Mouse (Mus musculus) testis, postnatal 10 days (tissue): Measurements from ENCODE around the gene Olfr622.

Experiments used
- DNase-seq: peaks from one replicate; pipeline ENCODE4 v3.0.0; 2021; ENCODE audit warnings: low spot score

Olfr622 gene

DNA sequence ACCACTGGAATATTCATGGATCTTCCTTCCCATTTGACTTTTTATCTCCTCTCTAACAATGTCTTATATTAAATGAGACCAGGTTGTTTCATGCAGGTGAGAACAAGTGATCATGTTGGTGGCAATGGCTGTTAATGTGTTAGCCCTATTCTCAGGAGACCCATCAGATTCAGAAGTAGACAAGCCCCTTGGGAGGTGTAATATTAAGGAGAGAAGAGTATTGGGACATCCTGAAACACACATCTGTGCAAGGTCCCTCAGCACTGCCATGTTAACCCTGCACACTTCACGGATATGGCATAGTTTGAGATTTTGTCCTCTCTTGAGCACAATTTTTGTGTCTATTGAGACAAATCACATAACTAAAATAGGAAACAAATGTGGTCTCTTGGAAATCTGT, at the start of gene Olfr622:
Gene Olfr622, minus strand, starts transcription at position 101 of the 400 bp plus-strand sequence.
- no peak for DNase-seq

GRCm38 (mm10) chr7:103682420-103682819, 39.9 kb upstream of the Olfr622 start, which contains the start of gene Olfr625-ps1:
Gene Olfr625-ps1 (plus strand): TSS chr7:103682720.
- DNase-seq: no peak

DNA sequence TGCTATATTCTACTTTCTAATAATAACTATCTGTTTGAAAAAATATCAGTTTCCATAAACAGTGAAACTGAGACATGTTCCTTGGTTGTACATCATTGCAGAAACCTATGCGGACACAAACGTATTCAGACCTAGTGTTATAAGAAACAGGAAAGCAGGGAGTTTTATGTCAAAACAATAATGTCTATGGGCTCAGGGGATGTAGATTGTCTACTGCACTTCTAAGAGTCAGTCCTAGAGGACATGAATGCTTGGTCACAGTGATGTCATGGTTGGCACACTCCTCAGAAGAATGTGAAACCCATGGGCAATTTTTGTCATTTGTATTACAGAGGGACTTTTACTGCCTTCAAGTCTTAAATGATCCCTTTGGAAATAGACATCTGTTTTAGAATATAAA, 28.6 kb upstream of the Olfr622 start, which contains the start of gene Olfr624:
Gene Olfr624, minus strand, starts transcription at position 101 of the 400 bp plus-strand sequence.
- DNase-seq: no peak

- no peak for DNase-seq
Observed at GRCm38 (mm10) chr7:103663598-103663997, 21.1 kb upstream of the Olfr622 start, which contains the start of gene Olfr623. Gene Olfr623 (minus strand): TSS chr7:103663698.

DNA sequence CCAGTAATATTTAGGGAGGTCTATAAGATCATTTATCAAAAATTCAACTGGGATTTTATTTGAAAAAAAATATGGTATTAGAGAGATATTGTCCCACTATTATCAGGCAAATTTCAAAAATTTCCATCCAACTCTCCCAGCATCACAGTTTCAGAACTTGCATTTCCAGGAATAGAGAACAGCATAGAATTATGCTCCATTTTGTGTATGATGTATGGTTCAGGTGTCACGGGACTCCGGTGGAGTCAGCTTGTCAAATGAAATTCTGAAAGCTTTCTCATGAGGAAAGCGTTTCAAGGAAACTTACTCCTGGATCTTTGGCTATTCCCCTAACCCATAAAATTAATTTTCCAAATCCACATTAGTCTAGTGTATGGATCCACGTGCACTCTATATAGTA, 1.6 kb upstream of the Olfr622 start:
- no peak for DNase-seq

DNA sequence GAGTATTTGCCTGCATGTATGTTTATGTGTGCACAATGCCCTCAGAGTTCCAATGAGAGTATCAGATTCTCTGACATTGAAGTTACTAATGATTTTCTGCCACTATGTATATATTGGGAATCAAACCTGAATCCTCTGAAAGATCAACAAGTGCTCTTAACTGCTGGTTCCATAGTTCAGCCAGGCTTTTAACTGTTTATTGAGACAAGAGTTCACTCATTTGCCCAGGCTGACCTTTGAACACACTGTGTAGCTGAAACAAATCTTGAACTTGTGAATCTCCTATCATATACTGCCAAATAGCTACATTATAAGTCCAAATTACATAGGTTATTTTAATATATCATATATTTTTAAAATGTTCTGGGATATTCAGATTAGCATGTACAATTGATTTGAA, 5.7 kb downstream of the Olfr622 start:
- DNase-seq: no peak

- no peak for DNase-seq
Observed at GRCm38 (mm10) chr7:103612434-103612833, 30.1 kb downstream of the Olfr622 start, which contains the start of gene Olfr620. Gene Olfr620 (minus strand): TSS chr7:103612534.

- DNase-seq: no peak
Observed at GRCm38 (mm10) chr7:103607425-103607824, 35.1 kb downstream of the Olfr622 start.

- DNase-seq: no peak
Observed at GRCm38 (mm10) chr7:103600275-103600674, 42.2 kb downstream of the Olfr622 start, which contains the start of gene Olfr619. Gene Olfr619 (plus strand): TSS chr7:103600575.

DNA sequence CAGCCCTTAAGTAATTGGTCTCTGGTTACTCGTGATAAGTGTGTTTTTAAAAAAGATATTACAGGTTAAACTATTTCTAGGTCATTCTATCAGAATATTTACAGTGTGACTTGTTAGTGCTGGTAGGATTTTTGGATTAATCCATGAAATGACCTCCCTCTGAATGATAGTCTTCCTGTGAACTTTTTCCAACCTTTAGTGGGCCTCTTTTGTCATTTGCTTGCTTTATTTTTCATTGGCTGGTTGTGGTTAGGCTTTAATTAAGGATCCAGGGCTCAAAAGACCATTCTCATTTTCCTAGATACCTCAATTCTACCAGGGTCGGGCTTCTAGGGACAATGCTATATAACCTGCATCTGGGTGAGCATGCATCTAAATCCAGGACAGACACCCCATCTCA, 52.7 kb downstream of the Olfr622 start, which contains the start of gene Olfr618:
Gene Olfr618, plus strand, starts transcription at position 301 of the 400 bp plus-strand sequence.
- no peak for DNase-seq
